Mouse (Mus musculus): Measurements from ENCODE around the gene Thbs2. TPM values are rescaled to one million over a fixed set of nuclear protein-coding genes. Genes with fewer than 3 reads are reported as not detected.
"Not testable (repeated sequence)": the region's sequence is repeated elsewhere in the genome, so short reads cannot be mapped to it uniquely, and the experiment has no call there.

Gene Thbs2
- polyA plus RNA-seq, 3 experiments from 2014 or later: 0.06 TPM; not detected in 2

GRCm38 (mm10) chr17:14628901-14629300, 65.1 kb downstream of the Thbs2 start:
- ATAC-seq: no peak

- no peak for ATAC-seq
These were observed 66.2 kb downstream of the Thbs2 start for GRCm38 (mm10) chr17:14627828-14628338.

GRCm38 (mm10) chr17:14624433-14624832, 69.6 kb downstream of the Thbs2 start:
- no peak for ATAC-seq

- not testable (repeated sequence) for ATAC-seq
These were observed 73.0 kb downstream of the Thbs2 start for GRCm38 (mm10) chr17:14621006-14621405.

GRCm38 (mm10) chr17:14620037-14620436, 74.0 kb downstream of the Thbs2 start:
- ATAC-seq: no peak

- no peak for ATAC-seq
These were observed 75.0 kb downstream of the Thbs2 start for GRCm38 (mm10) chr17:14619038-14619437.

Other genes with a start within 250 kb of the Thbs2 start
- gene Wdr27, start 248.9 kb upstream of the Thbs2 start, polyA plus RNA-seq (2017; shearing (Covaris generic)): under 1 TPM in 2 of 3 experiments, not detected in 1; 0.72 to 0.99 TPM
- gene 1600012H06Rik, start 248.9 kb upstream of the Thbs2 start, polyA plus RNA-seq (2017; shearing (Covaris generic)): 10 to 100 TPM; 15.3 to 22.6 (median 20.1) TPM